Mouse (Mus musculus): ENCODE data around the gene Stab2.

The Stab2 gene

GRCm38 (mm10) chr10:87007385-87008214 lies at the start of gene Stab2:
Gene Stab2, minus strand, starts transcription at chr10:87008025.
- DNase-seq (ENCODE audit: extremely low spot score, low read depth, low spot score) = no peak

DNA sequence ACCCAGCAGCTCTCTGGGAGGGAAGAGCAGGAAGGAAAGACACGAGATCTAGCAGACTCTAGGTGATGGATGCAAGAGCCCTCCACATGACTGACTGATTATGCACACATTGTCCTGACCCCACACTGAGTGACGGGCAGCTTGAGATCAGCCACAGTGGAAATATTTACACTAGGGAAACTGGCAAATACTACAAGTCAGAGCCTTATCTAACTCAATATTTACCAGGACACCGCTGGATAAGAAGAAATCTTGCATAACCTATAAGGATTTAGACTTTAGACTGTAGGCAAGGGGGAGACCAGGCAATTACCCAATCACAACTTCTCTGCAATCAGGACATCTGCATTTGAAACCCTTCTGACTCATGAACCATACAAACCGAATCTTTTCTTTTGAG lies 43.9 kb upstream of the Stab2 start:
- no peak for DNase-seq (ENCODE audit: extremely low spot score, low read depth, low spot score)

DNA sequence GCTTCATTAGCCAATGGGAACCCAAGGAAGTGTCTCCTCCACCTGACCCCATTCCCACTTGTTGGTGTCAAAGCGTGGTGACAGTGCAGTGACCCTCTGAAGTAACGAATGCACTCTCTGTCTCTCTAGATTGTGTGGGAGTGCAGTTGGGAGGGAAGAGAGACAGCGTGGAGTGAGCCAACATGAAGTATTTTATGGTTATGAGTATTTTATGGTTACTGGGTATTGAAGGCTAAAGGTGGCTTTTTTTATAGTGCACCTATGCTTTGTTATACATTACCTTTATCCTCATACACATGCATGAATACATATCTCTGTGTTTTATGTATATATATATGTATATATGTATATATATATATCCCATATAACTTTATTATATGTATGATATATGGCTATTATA lies 41.4 kb upstream of the Stab2 start:
- no peak for DNase-seq (ENCODE audit: extremely low spot score, low read depth, low spot score)

- no peak for DNase-seq (ENCODE audit: extremely low spot score, low read depth, low spot score)
Measured at GRCm38 (mm10) chr10:87046931-87047468, 39.2 kb upstream of the Stab2 start.

GRCm38 (mm10) chr10:87046469-87046868 lies 38.6 kb upstream of the Stab2 start:
- DNase-seq (ENCODE audit: extremely low spot score, low read depth, low spot score) = no peak

- DNase-seq (ENCODE audit: extremely low spot score, low read depth, low spot score) = no peak
Measured at GRCm38 (mm10) chr10:87045273-87045672, 37.4 kb upstream of the Stab2 start.

- DNase-seq (ENCODE audit: extremely low spot score, low read depth, low spot score) = no peak
Measured at GRCm38 (mm10) chr10:87041265-87041664, 33.4 kb upstream of the Stab2 start.

- DNase-seq (ENCODE audit: extremely low spot score, low read depth, low spot score) = no peak
Measured at GRCm38 (mm10) chr10:87039800-87040199, 32.0 kb upstream of the Stab2 start.

DNA sequence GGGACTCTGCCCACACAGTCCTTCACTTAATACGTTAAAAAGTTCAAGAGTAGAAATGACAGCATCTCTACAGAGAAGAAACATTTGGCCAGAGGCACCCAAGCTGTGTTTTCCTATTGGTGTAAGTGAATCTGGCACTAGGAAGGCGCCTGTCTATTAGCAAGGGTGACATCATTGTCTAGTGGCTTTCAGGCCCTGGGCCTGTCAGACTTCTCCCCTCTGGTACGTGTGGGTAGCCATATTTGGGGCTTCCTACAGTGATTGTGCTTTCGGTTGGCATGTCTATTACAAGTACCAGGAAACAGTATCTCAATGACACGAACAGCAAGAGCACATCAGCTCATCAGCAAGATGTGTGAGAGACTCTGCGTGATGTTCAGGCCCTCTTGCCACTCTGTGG lies 31.5 kb upstream of the Stab2 start:
- DNase-seq (ENCODE audit: extremely low spot score, low read depth, low spot score) = no peak

- no peak for DNase-seq (ENCODE audit: extremely low spot score, low read depth, low spot score)
Measured at GRCm38 (mm10) chr10:87037062-87037461, 29.2 kb upstream of the Stab2 start.

GRCm38 (mm10) chr10:87036271-87036703 lies 28.5 kb upstream of the Stab2 start:
- no peak for DNase-seq (ENCODE audit: extremely low spot score, low read depth, low spot score)

DNA sequence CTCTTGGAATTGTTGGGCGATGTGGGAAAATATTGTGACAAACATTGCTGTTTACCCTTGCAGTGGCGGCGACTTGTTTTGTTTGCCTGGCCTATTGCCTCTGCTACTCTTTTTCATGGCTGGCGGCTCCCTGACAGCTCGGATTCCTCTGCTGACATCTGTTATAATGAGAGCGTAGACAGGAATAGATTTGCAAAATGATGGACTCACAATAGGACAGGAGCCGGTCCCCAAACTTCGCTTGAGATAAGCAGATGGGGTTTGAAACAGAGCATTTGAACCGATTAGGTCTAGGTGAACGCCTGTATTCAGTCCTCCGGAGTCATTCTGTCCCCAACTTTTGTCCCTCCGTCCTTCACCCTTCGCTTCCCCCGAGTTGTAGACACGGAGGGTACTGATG lies 28.0 kb upstream of the Stab2 start:
- no peak for DNase-seq (ENCODE audit: extremely low spot score, low read depth, low spot score)

DNA sequence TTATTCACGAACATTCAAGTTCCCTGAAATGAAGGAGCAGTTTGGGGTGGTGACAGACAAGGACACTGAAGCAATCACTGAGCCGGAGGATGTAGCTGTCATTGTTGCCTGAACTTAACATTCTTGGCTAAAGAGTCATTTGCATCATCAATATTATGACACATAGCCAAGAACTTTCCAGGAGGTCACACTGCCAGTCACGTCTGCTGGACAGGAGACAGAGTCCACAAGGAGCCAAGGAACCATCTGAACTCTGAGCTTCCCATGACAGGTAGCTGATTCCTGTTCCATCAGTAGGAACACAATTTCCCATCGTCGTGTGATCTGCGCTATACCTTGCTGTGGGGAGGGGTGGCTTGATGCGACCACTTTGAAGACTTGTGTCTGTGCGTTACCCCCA lies 24.9 kb upstream of the Stab2 start:
- DNase-seq (ENCODE audit: extremely low spot score, low read depth, low spot score) = no peak

DNA sequence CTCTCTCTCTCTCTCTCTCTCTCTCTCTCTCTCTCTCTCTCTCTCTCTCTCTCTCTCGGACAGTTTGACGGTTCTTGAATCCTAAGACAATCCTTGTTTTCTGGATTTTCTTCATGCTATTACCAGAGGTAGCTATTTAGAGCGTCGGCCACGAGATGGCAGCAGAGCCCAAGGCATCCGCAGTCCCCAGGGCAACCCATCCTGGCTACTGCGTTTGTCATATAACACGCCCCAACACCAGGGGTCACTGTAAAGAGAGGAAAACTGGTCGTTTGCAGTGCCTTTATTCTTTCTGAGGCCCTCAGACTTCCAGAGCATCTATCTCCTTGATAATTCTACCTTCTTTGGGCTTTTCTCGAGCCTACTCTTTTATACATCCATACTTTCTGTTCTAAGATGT lies 17.1 kb upstream of the Stab2 start:
- DNase-seq (ENCODE audit: extremely low spot score, low read depth, low spot score) = peak; percentile 64

DNA sequence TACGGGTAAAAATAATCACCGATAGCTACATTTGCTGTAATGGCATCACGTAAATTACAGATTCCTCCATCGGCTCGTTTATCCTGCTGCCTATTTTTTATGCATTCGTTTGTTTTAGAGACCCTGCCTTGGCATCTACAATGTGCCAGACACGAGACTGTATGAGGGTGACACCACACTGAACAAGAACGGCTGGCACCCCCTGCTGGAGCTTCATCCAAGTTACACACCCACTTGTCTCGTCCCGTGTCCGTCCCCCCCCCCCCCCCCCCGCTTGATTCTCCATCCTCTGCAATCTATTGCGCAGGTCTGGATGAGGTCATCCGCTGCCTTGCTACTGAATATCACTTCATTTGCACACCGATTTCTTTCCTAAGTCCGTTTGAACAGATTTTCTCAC lies 12.9 kb upstream of the Stab2 start:
- no peak for DNase-seq (ENCODE audit: extremely low spot score, low read depth, low spot score)

DNA sequence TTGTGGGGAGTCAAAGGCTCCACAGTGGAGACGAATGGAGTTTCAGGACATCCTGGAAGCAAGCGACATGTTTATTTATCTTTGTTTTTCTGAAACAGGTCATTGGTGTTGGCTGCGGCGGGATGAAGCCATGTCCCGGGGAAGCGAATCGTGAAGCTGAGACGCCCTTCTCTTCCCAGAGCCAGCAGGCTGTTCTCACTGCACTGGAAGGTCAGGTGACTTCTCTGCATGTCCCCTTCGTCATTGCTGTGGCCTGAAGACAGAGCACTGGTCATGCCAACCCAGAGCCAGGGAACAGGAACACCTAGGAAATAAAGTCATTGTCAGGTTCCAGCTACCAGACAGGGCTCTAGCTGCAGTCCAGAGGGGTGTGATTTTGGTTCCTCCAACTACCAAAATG lies 11.1 kb upstream of the Stab2 start:
- no peak for DNase-seq (ENCODE audit: extremely low spot score, low read depth, low spot score)

- DNase-seq (ENCODE audit: extremely low spot score, low read depth, low spot score) = no peak
Measured at GRCm38 (mm10) chr10:87016151-87016692, 8.4 kb upstream of the Stab2 start.

DNA sequence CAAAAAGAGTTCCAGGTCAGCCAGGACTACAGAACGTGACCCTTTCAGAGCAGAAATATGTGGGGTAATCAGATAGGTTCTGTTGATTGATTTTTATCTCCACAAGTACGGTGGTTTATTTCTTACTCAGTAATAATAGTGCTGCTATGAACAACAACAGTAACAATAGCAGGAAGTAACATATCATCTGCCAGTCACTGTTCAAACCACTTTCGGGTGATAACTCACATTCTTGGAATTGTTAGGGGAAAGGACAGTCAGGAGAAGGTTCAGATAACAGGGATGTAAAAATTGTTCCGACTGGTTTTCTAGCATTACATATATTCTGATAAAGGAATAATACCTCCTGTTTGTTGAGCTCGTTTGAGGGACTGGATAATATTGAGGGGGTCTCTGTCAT lies 7.6 kb upstream of the Stab2 start:
- no peak for DNase-seq (ENCODE audit: extremely low spot score, low read depth, low spot score)

DNA sequence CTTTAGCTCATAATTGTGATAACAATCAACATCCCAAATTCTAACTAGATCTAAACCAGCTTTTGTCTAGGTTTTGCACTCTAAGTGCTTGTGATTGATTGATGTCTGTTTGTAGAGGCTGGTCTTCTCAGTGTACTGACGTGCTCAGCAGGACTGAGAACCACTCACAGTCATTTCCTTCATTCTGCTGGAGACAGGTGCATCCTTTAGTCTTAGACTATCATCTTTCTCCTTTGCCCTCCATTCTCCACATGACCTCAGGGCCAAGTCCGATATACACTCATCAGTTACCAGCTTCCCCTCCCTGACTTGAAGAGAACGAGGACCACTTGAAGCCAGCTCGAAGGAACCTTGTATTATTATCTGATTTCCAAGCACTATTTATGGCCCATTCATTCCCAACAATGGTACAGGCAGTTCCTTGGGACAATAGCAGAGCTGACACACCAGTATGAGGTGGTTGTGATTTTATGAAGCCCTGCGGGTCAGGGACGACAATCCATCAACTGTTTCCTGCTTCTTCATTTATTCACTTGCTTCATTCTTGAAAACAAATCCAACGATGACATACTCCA lies 6.7 kb upstream of the Stab2 start:
- DNase-seq (ENCODE audit: extremely low spot score, low read depth, low spot score) = no peak

GRCm38 (mm10) chr10:87012087-87012486 lies 4.3 kb upstream of the Stab2 start:
- no peak for DNase-seq (ENCODE audit: extremely low spot score, low read depth, low spot score)

- DNase-seq (ENCODE audit: extremely low spot score, low read depth, low spot score) = no peak
Measured at GRCm38 (mm10) chr10:87008215-87008499, 332 bp upstream of the Stab2 start.

DNA sequence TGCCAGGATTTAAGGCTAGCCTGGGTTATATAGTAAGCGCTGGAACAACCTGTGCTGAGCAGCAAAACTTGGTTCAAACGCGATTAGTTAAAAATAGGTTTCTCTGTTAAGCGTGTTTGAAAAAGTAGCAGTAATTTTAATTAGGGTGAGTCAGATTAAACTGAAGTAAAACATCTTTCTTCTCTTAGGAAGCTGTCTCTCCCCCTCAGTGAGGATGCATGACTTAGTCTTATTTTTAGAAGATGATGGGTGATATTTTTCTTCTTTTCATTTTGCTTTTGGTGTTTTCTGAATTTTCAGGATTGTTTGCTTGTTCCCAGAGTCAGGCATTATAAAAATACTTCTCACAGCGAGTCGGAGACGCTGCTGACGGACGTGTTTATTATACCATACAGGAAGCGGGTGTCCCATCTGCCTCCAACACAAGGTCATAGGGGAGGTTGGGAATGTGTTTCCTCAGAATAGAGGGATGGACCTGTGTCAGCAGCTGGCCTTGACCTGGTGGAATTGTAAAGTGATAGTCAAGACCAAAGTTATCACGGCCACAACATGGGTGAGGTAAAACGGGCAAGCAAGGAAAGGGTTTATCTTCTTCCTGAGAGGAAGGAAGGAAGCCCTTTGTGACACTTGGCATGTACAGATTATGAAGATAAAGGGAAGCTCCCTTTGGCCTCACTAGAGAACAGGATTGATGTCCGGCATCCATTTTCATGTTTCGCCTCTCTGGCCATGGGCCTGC lies 15.4 kb downstream of the Stab2 start:
- no peak for DNase-seq (ENCODE audit: extremely low spot score, low read depth, low spot score)
